Mouse (Mus musculus) thymus, adult 2 months (tissue): Measurements from ENCODE around the gene Tbx19.

ENCODE experiments used
- CTCF ChIP-seq: fragments of 200-500 bp; IDR thresholded peaks from 2 replicates; pipeline ENCODE4 v1.5.1; 2012; ENCODE audit warnings: mild to moderate bottlenecking, control low read depth, low read length, moderate library complexity, borderline replicate concordance; ENCODE audit not compliant: control insufficient read depth, poor library complexity, insufficient read depth; ENCODE audit errors: extremely low read depth
- POLR2A ChIP-seq: fragments of 200-500 bp; IDR thresholded peaks from 2 replicates; pipeline ENCODE4 v1.6.1; 2012; ENCODE audit warnings: mild to moderate bottlenecking, low read length, control low read depth, moderate library complexity; ENCODE audit not compliant: control insufficient read depth, poor library complexity, insufficient read depth; ENCODE audit errors: extremely low read depth

- TF ChIP-seq POLR2A, result no peak
- TF ChIP-seq CTCF, result no peak
Observed at GRCm38 (mm10) chr1:165190571-165191273, 30.1 kb upstream of the Tbx19 start.
